Mouse (Mus musculus): ENCODE data around the gene Dad1. TPM values are rescaled to one million over a fixed set of nuclear protein-coding genes. Genes with fewer than 3 reads are reported as not detected.

Dad1 gene
- polyA plus RNA-seq, 1 experiment = 324 TPM

- Histone ChIP-seq H3K4me3 (no peak overlapping the region), H3K36me3 (ENCODE audit: control insufficient read depth, insufficient read depth) (peaks cover 14% of the 10 kb centered on the region), H3K4me2 (ENCODE audit: low read depth) (no peak overlapping the region), H3ac (ENCODE audit: control insufficient read depth, insufficient read length) (no peak overlapping the region), H3K79me2 (ENCODE audit: control insufficient read depth, insufficient read depth) (peaks cover 80% of the 10 kb centered on the region), H3K27me3 (ENCODE audit: control insufficient read depth, insufficient read depth, insufficient read length) (no peaks in the 10 kb centered on the region)
- TF ChIP-seq TCF3 (IDR thresholded peaks at IDR 0.05; ENCODE audit: insufficient read length, low read depth) (no peak), E2F4 (IDR thresholded peaks at IDR 0.05; ENCODE audit: insufficient read depth) (no peak), POLR2AphosphoS2 (IDR thresholded peaks at IDR 0.05; ENCODE audit: insufficient read length, low read depth) (no peak), SRF (IDR thresholded peaks at IDR 0.05; ENCODE audit: control insufficient read depth, insufficient read length, low read depth) (no peak), REST (IDR thresholded peaks at IDR 0.05; ENCODE audit: insufficient read depth, insufficient read length) (no peak), MAX (IDR thresholded peaks at IDR 0.05; ENCODE audit: low read depth) (no peak), MYOD1 (IDR thresholded peaks at IDR 0.05; ENCODE audit: control insufficient read depth in 1 of 3, insufficient read length in 2 of 3, low read depth in 2 of 3) (no peak), POLR2A (IDR thresholded peaks at IDR 0.05; ENCODE audit: insufficient read length, low read depth) (no peak), CEBPB (IDR thresholded peaks at IDR 0.05; ENCODE audit: insufficient read depth, poor library complexity, severe bottlenecking) (no peak)
Observed at GRCm38 (mm10) chr14:54250122-54250521, 3.8 kb downstream of the Dad1 start.

- Histone ChIP-seq H3K36me3 (ENCODE audit: control insufficient read depth, insufficient read depth) (peaks cover 18% of the 10 kb centered on the region), H3K4me2 (ENCODE audit: low read depth) (no peak overlapping the region), H3ac (ENCODE audit: control insufficient read depth, insufficient read length) (no peak overlapping the region)
Observed at GRCm38 (mm10) chr14:54249326-54249725, 4.6 kb downstream of the Dad1 start.

GRCm38 (mm10) chr14:54246232-54246631, 7.7 kb downstream of the Dad1 start:
- no peak overlapping the region for H3ac ChIP-seq (ENCODE audit: control insufficient read depth, insufficient read length)
- H3K4me3 ChIP-seq = no peak overlapping the region
- TF ChIP-seq TCF12 (IDR thresholded peaks at IDR 0.05; ENCODE audit: insufficient read depth, poor library complexity, severe bottlenecking) = no peak
- no peak for TF ChIP-seq POLR2A (IDR thresholded peaks at IDR 0.05; ENCODE audit: insufficient read length, low read depth)
- no peak for TF ChIP-seq CEBPB (IDR thresholded peaks at IDR 0.05; ENCODE audit: insufficient read depth, poor library complexity, severe bottlenecking)
- no peak for TF ChIP-seq MYOG (IDR thresholded peaks at IDR 0.05; ENCODE audit: control insufficient read depth in 1 of 3, insufficient read depth in 1 of 3, insufficient read length in 2 of 3, low read depth in 2 of 3)
- TF ChIP-seq MYOD1 (IDR thresholded peaks at IDR 0.05; ENCODE audit: control insufficient read depth in 1 of 3, insufficient read length in 2 of 3, low read depth in 2 of 3) = no peak
- no peak for TF ChIP-seq POLR2AphosphoS2 (IDR thresholded peaks at IDR 0.05; ENCODE audit: insufficient read length, low read depth)
- no peak for TF ChIP-seq USF1 (IDR thresholded peaks at IDR 0.05; ENCODE audit: low read depth)
- no peak for TF ChIP-seq TCF3 (IDR thresholded peaks at IDR 0.05; ENCODE audit: insufficient read length, low read depth)
- TF ChIP-seq E2F4 (IDR thresholded peaks at IDR 0.05; ENCODE audit: insufficient read depth) = no peak
- no peak for TF ChIP-seq REST (IDR thresholded peaks at IDR 0.05; ENCODE audit: insufficient read depth, insufficient read length)
- no peak for TF ChIP-seq MAX (IDR thresholded peaks at IDR 0.05; ENCODE audit: low read depth)
- no peak for TF ChIP-seq SRF (IDR thresholded peaks at IDR 0.05; ENCODE audit: control insufficient read depth, insufficient read length, low read depth)
- no peak overlapping the region for H3K4me2 ChIP-seq (ENCODE audit: low read depth)
- peaks cover 18% of the 10 kb centered on the region for H3K36me3 ChIP-seq (ENCODE audit: control insufficient read depth, insufficient read depth)
- no peaks in the 10 kb centered on the region for H3K27me3 ChIP-seq (ENCODE audit: control insufficient read depth, insufficient read depth, insufficient read length)
- peaks cover 66% of the 10 kb centered on the region for H3K79me2 ChIP-seq (ENCODE audit: control insufficient read depth, insufficient read depth)

More at GRCm38 (mm10) chr14:54249326-54249725, 4.6 kb downstream of the Dad1 start:
- Histone ChIP-seq H3K27me3 (ENCODE audit: control insufficient read depth, insufficient read depth, insufficient read length) (no peaks in the 10 kb centered on the region), H3K4me3 (no peak overlapping the region), H3K79me2 (ENCODE audit: control insufficient read depth, insufficient read depth) (peaks cover 85% of the 10 kb centered on the region)
- TF ChIP-seq POLR2AphosphoS2 (IDR thresholded peaks at IDR 0.05; ENCODE audit: insufficient read length, low read depth) (no peak), POLR2A (IDR thresholded peaks at IDR 0.05; ENCODE audit: insufficient read length, low read depth) (no peak), SRF (IDR thresholded peaks at IDR 0.05; ENCODE audit: control insufficient read depth, insufficient read length, low read depth) (no peak), TCF12 (IDR thresholded peaks at IDR 0.05; ENCODE audit: insufficient read depth, poor library complexity, severe bottlenecking) (no peak), MYOD1 (IDR thresholded peaks at IDR 0.05; ENCODE audit: control insufficient read depth in 1 of 3, insufficient read length in 2 of 3, low read depth in 2 of 3) (no peak), REST (IDR thresholded peaks at IDR 0.05; ENCODE audit: insufficient read depth, insufficient read length) (no peak), E2F4 (IDR thresholded peaks at IDR 0.05; ENCODE audit: insufficient read depth) (no peak), TCF3 (IDR thresholded peaks at IDR 0.05; ENCODE audit: insufficient read length, low read depth) (no peak), USF1 (IDR thresholded peaks at IDR 0.05; ENCODE audit: low read depth) (no peak), CEBPB (IDR thresholded peaks at IDR 0.05; ENCODE audit: insufficient read depth, poor library complexity, severe bottlenecking) (no peak), MYOG (IDR thresholded peaks at IDR 0.05; ENCODE audit: control insufficient read depth in 1 of 3, insufficient read depth in 1 of 3, insufficient read length in 2 of 3, low read depth in 2 of 3) (no peak), MAX (IDR thresholded peaks at IDR 0.05; ENCODE audit: low read depth) (no peak)

- TF ChIP-seq SRF (IDR thresholded peaks at IDR 0.05; ENCODE audit: control insufficient read depth, insufficient read length, low read depth) = no peak
- no peak for TF ChIP-seq REST (IDR thresholded peaks at IDR 0.05; ENCODE audit: insufficient read depth, insufficient read length)
- no peak for TF ChIP-seq MAX (IDR thresholded peaks at IDR 0.05; ENCODE audit: low read depth)
- no peak for TF ChIP-seq TCF3 (IDR thresholded peaks at IDR 0.05; ENCODE audit: insufficient read length, low read depth)
- TF ChIP-seq CEBPB (IDR thresholded peaks at IDR 0.05; ENCODE audit: insufficient read depth, poor library complexity, severe bottlenecking) = no peak
- no peak for TF ChIP-seq TCF12 (IDR thresholded peaks at IDR 0.05; ENCODE audit: insufficient read depth, poor library complexity, severe bottlenecking)
- no peak for TF ChIP-seq MYOD1 (IDR thresholded peaks at IDR 0.05; ENCODE audit: control insufficient read depth in 1 of 3, insufficient read length in 2 of 3, low read depth in 2 of 3)
- no peak for TF ChIP-seq USF1 (IDR thresholded peaks at IDR 0.05; ENCODE audit: low read depth)
- no peak for TF ChIP-seq MYOG (IDR thresholded peaks at IDR 0.05; ENCODE audit: control insufficient read depth in 1 of 3, insufficient read depth in 1 of 3, insufficient read length in 2 of 3, low read depth in 2 of 3)
- TF ChIP-seq POLR2AphosphoS2 (IDR thresholded peaks at IDR 0.05; ENCODE audit: insufficient read length, low read depth) = no peak
- no peak for TF ChIP-seq POLR2A (IDR thresholded peaks at IDR 0.05; ENCODE audit: insufficient read length, low read depth)
- no peak for TF ChIP-seq E2F4 (IDR thresholded peaks at IDR 0.05; ENCODE audit: insufficient read depth)
- Histone ChIP-seq H3K36me3 (ENCODE audit: control insufficient read depth, insufficient read depth) (peaks cover 18% of the 10 kb centered on the region), H3K4me3 (no peak overlapping the region), H3K79me2 (ENCODE audit: control insufficient read depth, insufficient read depth) (peaks cover 47% of the 10 kb centered on the region), H3K27me3 (ENCODE audit: control insufficient read depth, insufficient read depth, insufficient read length) (no peaks in the 10 kb centered on the region), H3K4me2 (ENCODE audit: low read depth) (no peak overlapping the region), H3ac (ENCODE audit: control insufficient read depth, insufficient read length) (no peak overlapping the region)
Observed at GRCm38 (mm10) chr14:54244183-54244582, 9.7 kb downstream of the Dad1 start.
